Mouse (Mus musculus): ENCODE data around the gene Nrp2. TPM values are rescaled to one million over a fixed set of nuclear protein-coding genes. Genes with fewer than 3 reads are reported as not detected.

The Nrp2 gene
- total RNA-seq, 1 experiment = 14.4 TPM

DNA sequence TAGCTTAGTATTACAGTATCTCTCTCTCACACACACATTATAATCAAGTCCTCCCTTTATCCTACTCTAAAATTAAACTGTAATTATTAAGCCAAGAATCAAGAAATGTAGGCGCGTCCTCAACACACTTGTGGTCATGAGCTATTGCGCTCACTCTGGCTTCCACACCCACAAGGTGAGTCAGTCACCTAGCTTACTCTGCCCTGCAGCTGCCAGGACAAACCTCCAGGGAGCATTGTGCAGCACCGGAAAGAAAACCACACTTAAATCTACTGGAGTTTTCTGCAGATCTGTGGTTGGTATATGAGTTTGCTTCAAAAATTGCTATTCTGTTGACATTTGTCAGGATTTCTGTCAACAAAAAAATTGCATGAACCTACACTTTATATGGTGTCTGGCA is 140.1 kb downstream of the Nrp2 start:
- in situ Hi-C loops (cut with MboI; ENCODE audit: low sequenced_read_pairs in 2 of 2, unreplicated experiment in 2 of 2) = no loop called here
- H3K4me3 ChIP-seq (ENCODE audit: insufficient read depth in 1 of 2, low read depth in 1 of 2, low read length in 2 of 2, poor library complexity in 1 of 2, severe bottlenecking in 1 of 2) = no peak overlapping the region
- no peak for DNase-seq (ENCODE audit: low read depth, low spot score)
- TF ChIP-seq ZNF384 (IDR thresholded peaks at IDR 0.05; ENCODE audit: low read depth, low read length) (no peak), CHD2 (IDR thresholded peaks at IDR 0.05; ENCODE audit: low read depth, low read length) (no peak), HCFC1 (IDR thresholded peaks at IDR 0.05; ENCODE audit: borderline replicate concordance, insufficient read depth, low read length) (no peak), ZC3H11A (IDR thresholded peaks at IDR 0.05; ENCODE audit: borderline replicate concordance, low read depth, low read length) (no peak), MAFK (IDR thresholded peaks at IDR 0.05; ENCODE audit: insufficient read depth, low read depth, low read length) (no peak)
- no peak overlapping the region for H3K9ac ChIP-seq (ENCODE audit: insufficient read depth, low read depth, low read length, poor library complexity, severe bottlenecking)
- H3K9me3 ChIP-seq (ENCODE audit: control insufficient read depth, insufficient read depth, low read depth, low read length) = no peaks in the 10 kb centered on the region
- no peaks in the 10 kb centered on the region for H3K36me3 ChIP-seq (ENCODE audit: control insufficient read depth, insufficient read depth, low read length, poor library complexity, severe bottlenecking)
- no peak overlapping the region for H3K27ac ChIP-seq (ENCODE audit: insufficient read depth, low read depth, low read length, poor library complexity, severe bottlenecking)
- no peaks in the 10 kb centered on the region for H3K4me1 ChIP-seq (ENCODE audit: control insufficient read depth in 2 of 2, insufficient read depth in 2 of 2, low read length in 2 of 2, poor library complexity in 1 of 2)

GRCm38 (mm10) chr1:62850990-62851940 is 148.2 kb downstream of the Nrp2 start:
- no peaks in the 10 kb centered on the region for H3K4me1 ChIP-seq (ENCODE audit: control insufficient read depth in 2 of 2, insufficient read depth in 2 of 2, low read length in 2 of 2, poor library complexity in 1 of 2)
- in situ Hi-C loops (cut with MboI; ENCODE audit: low sequenced_read_pairs in 2 of 2, unreplicated experiment in 2 of 2) = no loop called here
- no peaks in the 10 kb centered on the region for H3K36me3 ChIP-seq (ENCODE audit: control insufficient read depth, insufficient read depth, low read length, poor library complexity, severe bottlenecking)
- no peak overlapping the region for H3K4me3 ChIP-seq (ENCODE audit: insufficient read depth in 1 of 2, low read depth in 1 of 2, low read length in 2 of 2, poor library complexity in 1 of 2, severe bottlenecking in 1 of 2)
- no peak overlapping the region for H3K9ac ChIP-seq (ENCODE audit: insufficient read depth, low read depth, low read length, poor library complexity, severe bottlenecking)
- DNase-seq (ENCODE audit: low read depth, low spot score) = no peak
- TF ChIP-seq ZNF384 (IDR thresholded peaks at IDR 0.05; ENCODE audit: low read depth, low read length) (no peak), HCFC1 (IDR thresholded peaks at IDR 0.05; ENCODE audit: borderline replicate concordance, insufficient read depth, low read length) (no peak), CHD2 (IDR thresholded peaks at IDR 0.05; ENCODE audit: low read depth, low read length) (no peak), MAFK (IDR thresholded peaks at IDR 0.05; ENCODE audit: insufficient read depth, low read depth, low read length) (no peak), ZC3H11A (IDR thresholded peaks at IDR 0.05; ENCODE audit: borderline replicate concordance, low read depth, low read length) (no peak)
- H3K27ac ChIP-seq (ENCODE audit: insufficient read depth, low read depth, low read length, poor library complexity, severe bottlenecking) = no peak overlapping the region
- no peaks in the 10 kb centered on the region for H3K9me3 ChIP-seq (ENCODE audit: control insufficient read depth, insufficient read depth, low read depth, low read length)

GRCm38 (mm10) chr1:62853362-62853761 is 150.3 kb downstream of the Nrp2 start:
- H3K9ac ChIP-seq (ENCODE audit: insufficient read depth, low read depth, low read length, poor library complexity, severe bottlenecking) = no peak overlapping the region
- H3K4me1 ChIP-seq (ENCODE audit: control insufficient read depth in 2 of 2, insufficient read depth in 2 of 2, low read length in 2 of 2, poor library complexity in 1 of 2) = no peaks in the 10 kb centered on the region
- DNase-seq (ENCODE audit: low read depth, low spot score) = no peak
- H3K36me3 ChIP-seq (ENCODE audit: control insufficient read depth, insufficient read depth, low read length, poor library complexity, severe bottlenecking) = no peaks in the 10 kb centered on the region
- TF ChIP-seq CHD2 (IDR thresholded peaks at IDR 0.05; ENCODE audit: low read depth, low read length) = no peak
- no peaks in the 10 kb centered on the region for H3K9me3 ChIP-seq (ENCODE audit: control insufficient read depth, insufficient read depth, low read depth, low read length)
- no peak overlapping the region for H3K27ac ChIP-seq (ENCODE audit: insufficient read depth, low read depth, low read length, poor library complexity, severe bottlenecking)
- H3K4me3 ChIP-seq (ENCODE audit: insufficient read depth in 1 of 2, low read depth in 1 of 2, low read length in 2 of 2, poor library complexity in 1 of 2, severe bottlenecking in 1 of 2) = no peak overlapping the region
- in situ Hi-C loops (cut with MboI; ENCODE audit: low sequenced_read_pairs in 2 of 2, unreplicated experiment in 2 of 2) = no loop called here

DNA sequence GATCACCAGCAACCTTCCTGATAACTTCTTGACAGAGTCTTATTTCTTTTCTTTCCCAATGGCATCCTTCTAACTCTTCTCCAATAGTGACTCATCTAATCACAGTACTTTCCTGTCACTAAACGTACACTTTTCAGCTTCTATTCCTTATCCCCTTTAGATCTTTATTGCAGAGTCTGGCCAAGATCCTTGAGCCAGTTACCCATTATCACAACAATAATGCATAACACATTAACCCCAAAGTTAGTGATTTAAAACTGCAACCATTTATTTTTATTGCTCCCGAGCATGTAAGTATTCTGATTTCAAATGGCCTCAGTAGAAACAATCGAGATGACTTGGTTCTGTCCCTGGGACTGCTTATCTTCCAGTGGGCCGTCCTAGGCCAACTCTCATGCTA is 150.9 kb downstream of the Nrp2 start:
- in situ Hi-C loops (cut with MboI; ENCODE audit: low sequenced_read_pairs in 2 of 2, unreplicated experiment in 2 of 2) = no loop called here
- TF ChIP-seq ZNF384 (IDR thresholded peaks at IDR 0.05; ENCODE audit: low read depth, low read length) (no peak), HCFC1 (IDR thresholded peaks at IDR 0.05; ENCODE audit: borderline replicate concordance, insufficient read depth, low read length) (no peak), CHD2 (IDR thresholded peaks at IDR 0.05; ENCODE audit: low read depth, low read length) (no peak), MAFK (IDR thresholded peaks at IDR 0.05; ENCODE audit: insufficient read depth, low read depth, low read length) (no peak), ZC3H11A (IDR thresholded peaks at IDR 0.05; ENCODE audit: borderline replicate concordance, low read depth, low read length) (no peak)
- no peaks in the 10 kb centered on the region for H3K9me3 ChIP-seq (ENCODE audit: control insufficient read depth, insufficient read depth, low read depth, low read length)
- no peak overlapping the region for H3K27ac ChIP-seq (ENCODE audit: insufficient read depth, low read depth, low read length, poor library complexity, severe bottlenecking)
- no peak for DNase-seq (ENCODE audit: low read depth, low spot score)
- no peak overlapping the region for H3K9ac ChIP-seq (ENCODE audit: insufficient read depth, low read depth, low read length, poor library complexity, severe bottlenecking)
- H3K4me3 ChIP-seq (ENCODE audit: insufficient read depth in 1 of 2, low read depth in 1 of 2, low read length in 2 of 2, poor library complexity in 1 of 2, severe bottlenecking in 1 of 2) = no peak overlapping the region
- no peaks in the 10 kb centered on the region for H3K36me3 ChIP-seq (ENCODE audit: control insufficient read depth, insufficient read depth, low read length, poor library complexity, severe bottlenecking)
- no peaks in the 10 kb centered on the region for H3K4me1 ChIP-seq (ENCODE audit: control insufficient read depth in 2 of 2, insufficient read depth in 2 of 2, low read length in 2 of 2, poor library complexity in 1 of 2)
